Mouse (Mus musculus) midbrain, embryonic 16.5 days (tissue): ENCODE data around the gene Ccdc71. TPM values are rescaled to one million over a fixed set of nuclear protein-coding genes. Genes with fewer than 3 reads are reported as not detected.

Experiments used
- ATAC-seq: fragments of 200-750 bp; cut with Nextera tagmentation; 2 replicates; pipeline ENCODE4 v1.8.0; 2017; ENCODE audit warnings: moderate TSS enrichment
- H3K27ac ChIP-seq: fragments of 300-500 bp; sonication (generic); 2 replicates; pipeline ENCODE4 v1.5.1; 2014; ENCODE audit warnings: mild to moderate bottlenecking, low read length, mixed read lengths
- H3K27me3 ChIP-seq: fragments of 300-500 bp; sonication (generic); 2 replicates; pipeline ENCODE4 v1.6.1; 2014; ENCODE audit warnings: low read depth, low read length, mixed read lengths; ENCODE audit not compliant: control insufficient read depth, insufficient read depth
- H3K36me3 ChIP-seq: fragments of 300-500 bp; sonication (generic); 2 replicates; pipeline ENCODE4 v1.6.1; 2014; ENCODE audit warnings: mild to moderate bottlenecking, low read length, moderate library complexity, mixed read lengths; ENCODE audit not compliant: control insufficient read depth, insufficient read depth
- H3K4me1 ChIP-seq: fragments of 300-500 bp; sonication (generic); 2 replicates; pipeline ENCODE4 v1.6.1; 2014; ENCODE audit warnings: mild to moderate bottlenecking, low read length, mixed read lengths; ENCODE audit not compliant: control insufficient read depth, insufficient read depth
- H3K4me2 ChIP-seq: fragments of 300-500 bp; sonication (generic); 2 replicates; pipeline ENCODE4 v1.6.1; 2014; ENCODE audit warnings: mild to moderate bottlenecking, low read length, mixed read lengths
- H3K4me3 ChIP-seq: fragments of 300-500 bp; sonication (generic); 2 replicates; pipeline ENCODE4 v1.5.1; 2014; ENCODE audit warnings: low read depth, mild to moderate bottlenecking, low read length, moderate library complexity, mixed read lengths
- H3K9ac ChIP-seq: fragments of 300-500 bp; sonication (generic); 2 replicates; pipeline ENCODE4 v1.6.1; 2014; ENCODE audit warnings: low read depth, low read length, mixed read lengths
- H3K9me3 ChIP-seq: fragments of 300-500 bp; sonication (generic); replicated peaks from 2 replicates; pipeline ENCODE4 v1.6.1; 2014; ENCODE audit warnings: mild to moderate bottlenecking, low read length, mixed read lengths; ENCODE audit not compliant: control insufficient read depth, poor library complexity, severe bottlenecking
- WGBS: fragments of 180-500 bp; shearing (Covaris S2); extraction: QIAGEN DNeasy Blood & Tissue Kit; methylation state at CpG from one replicate; pipeline ENCODE4 v1.1.7; 2014; 5-methylcytosine and 5-hydroxymethylcytosine counted together
- polyA plus RNA-seq: library from polyadenylated mRNA; unstranded; fragments of >200 nt; fragmentation: Nextera tagmentation; extraction: Ambion mirVana; gene quantifications from 2 replicates; pipeline ENCODE4 v1.2.1, GENCODE M21; 2015

The Ccdc71 gene
- polyA plus RNA-seq, 1 experiment from 2014 or later: 65.2 TPM

DNA sequence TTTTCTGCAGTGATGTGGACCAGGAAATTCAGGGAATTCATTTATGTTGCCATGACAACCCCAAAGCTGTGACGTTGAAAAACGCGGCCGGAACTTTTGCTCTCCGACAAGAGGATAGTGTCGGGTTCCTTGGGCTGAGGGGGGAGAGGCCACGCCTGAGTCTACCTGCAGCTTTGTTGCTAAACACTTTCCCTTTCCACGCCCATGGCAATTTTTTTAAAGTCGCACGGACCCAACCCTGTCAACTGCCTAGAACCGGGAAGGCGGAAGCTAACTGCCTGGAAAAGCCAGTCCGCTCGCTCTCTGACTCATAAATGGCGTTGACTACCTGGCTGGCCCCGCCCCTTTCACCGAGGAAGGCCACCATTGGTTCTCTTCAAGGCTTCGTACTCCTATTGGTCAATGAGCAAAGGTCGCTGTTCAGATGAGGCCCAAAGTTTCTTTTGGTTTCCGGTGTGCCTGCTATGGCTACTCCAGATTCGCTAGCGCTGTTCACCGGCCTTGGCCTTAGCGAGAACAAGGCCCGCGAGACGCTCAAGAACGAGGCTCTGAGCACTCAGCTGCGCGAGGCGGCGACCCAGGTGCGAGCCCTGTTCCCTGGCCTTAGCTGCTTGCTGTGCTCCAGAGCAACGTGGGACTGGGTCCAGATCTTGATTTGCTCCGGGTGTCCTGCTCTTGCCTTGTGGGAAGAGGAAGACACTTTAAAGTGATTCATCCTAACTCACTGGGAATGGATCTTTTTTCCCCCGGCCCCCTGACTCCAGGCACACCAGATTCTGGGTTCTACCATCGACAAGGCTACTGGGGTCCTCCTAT, 47.5 kb downstream of the Ccdc71 start, which contains the start of gene Qars:
Gene Qars, plus strand, starts transcription at position 88 of the 816 bp plus-strand sequence.
- H3K27me3 ChIP-seq: no peaks in the 10 kb centered on the region
- H3K27ac ChIP-seq: peak within 1 kb of the TSS; percentile 78
- H3K9ac ChIP-seq: peak within 1 kb of the TSS; percentile 70
- peaks cover 17% of the 10 kb centered on the region for H3K4me1 ChIP-seq
- no peaks in the 10 kb centered on the region for H3K9me3 ChIP-seq
- H3K4me3 ChIP-seq: peak within 1 kb of the TSS; percentile 75
- peaks cover 11% of the 10 kb centered on the region; the same call in 1 of the 2 replicates for H3K36me3 ChIP-seq
- peak; percentile 96 for ATAC-seq
- peak within 1 kb of the TSS; percentile 89 for H3K4me2 ChIP-seq
- WGBS: under 1% methylated on average over 37 of the region's 37 CpGs

DNA sequence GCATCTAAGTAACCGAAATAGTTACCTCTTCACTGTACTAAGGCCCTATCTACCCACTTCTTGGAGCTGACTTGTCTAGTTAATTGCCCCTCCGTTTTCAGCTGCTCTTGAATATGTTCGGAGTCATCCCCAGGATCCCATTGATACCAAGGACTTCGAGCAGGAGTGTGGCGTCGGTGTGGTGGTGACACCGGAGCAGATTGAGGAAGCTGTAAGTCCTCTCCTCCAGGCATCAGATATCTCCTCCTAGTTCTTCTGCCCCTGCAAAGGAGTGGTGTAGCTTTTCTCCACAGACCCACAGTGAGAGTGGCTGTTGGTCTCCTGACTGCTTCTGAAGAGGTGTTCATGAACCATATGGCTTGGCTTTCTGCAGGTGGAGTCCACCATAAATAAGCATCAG, 48.4 kb downstream of the Ccdc71 start:
- no peak overlapping the region for H3K9ac ChIP-seq
- no peak overlapping the region for H3K27ac ChIP-seq
- H3K27me3 ChIP-seq: no peaks in the 10 kb centered on the region
- peak overlapping the region; percentile 75; the same call in 1 of the 2 replicates for H3K4me3 ChIP-seq
- peak overlapping the region; percentile 89 for H3K4me2 ChIP-seq
- H3K4me1 ChIP-seq: peaks cover 17% of the 10 kb centered on the region
- WGBS: 91% methylated on average over 7 of the region's 7 CpGs
- peaks cover 14% of the 10 kb centered on the region; the same call in 1 of the 2 replicates for H3K36me3 ChIP-seq
- H3K9me3 ChIP-seq: no peaks in the 10 kb centered on the region
- ATAC-seq: no peak

Other genes starting within 250 kb of the Ccdc71 start
- 67.9 and 79.5 TPM in 2 replicates for gene Dag1, start 196.6 kb upstream of the Ccdc71 start, polyA plus RNA-seq
- gene Nicn1, start 170.1 kb upstream of the Ccdc71 start, polyA plus RNA-seq: 149 and 163 TPM in 2 replicates
- gene Amt, start 163.7 kb upstream of the Ccdc71 start, polyA plus RNA-seq: 30.2 and 33.6 TPM in 2 replicates
- 273 and 286 TPM in 2 replicates for gene Rhoa, start 154.4 kb upstream of the Ccdc71 start, polyA plus RNA-seq
- gene Tcta, start 154.4 kb upstream of the Ccdc71 start, polyA plus RNA-seq: 47.9 and 49.2 TPM in 2 replicates
- 434 and 456 TPM in 2 replicates for gene Gpx1, start 121.6 kb upstream of the Ccdc71 start, polyA plus RNA-seq
- 126 and 142 TPM in 2 replicates for gene Usp4, start 112.7 kb upstream of the Ccdc71 start, polyA plus RNA-seq
- 2.3 and 2.5 TPM in 2 replicates for gene 1700102P08Rik, start 67.7 kb upstream of the Ccdc71 start, polyA plus RNA-seq
- gene Ccdc36, start 32.0 kb upstream of the Ccdc71 start, polyA plus RNA-seq: 1.7 and 2.6 TPM in 2 replicates
- gene BC048562, start 24.0 kb upstream of the Ccdc71 start, polyA plus RNA-seq: not detected in 2 replicates
- gene Klhdc8b, start 1.1 kb downstream of the Ccdc71 start, polyA plus RNA-seq: 72.6 and 81.0 TPM in 2 replicates
- gene Lamb2, start 19.2 kb downstream of the Ccdc71 start, polyA plus RNA-seq: 18.6 and 19.3 TPM in 2 replicates
- 68.6 and 71.5 TPM in 2 replicates for gene Usp19, start 30.1 kb downstream of the Ccdc71 start, polyA plus RNA-seq
- 56.6 and 68.2 TPM in 2 replicates for gene Qars, start 47.2 kb downstream of the Ccdc71 start, polyA plus RNA-seq
- 119 and 132 TPM in 2 replicates for gene Qrich1, start 56.3 kb downstream of the Ccdc71 start, polyA plus RNA-seq
- 92.7 and 93.9 TPM in 2 replicates for gene Impdh2, start 99.8 kb downstream of the Ccdc71 start, polyA plus RNA-seq
- gene Ndufaf3, start 106.9 kb downstream of the Ccdc71 start, polyA plus RNA-seq: 77.2 and 79.4 TPM in 2 replicates
- gene Dalrd3, start 109.4 kb downstream of the Ccdc71 start, polyA plus RNA-seq: 350 and 361 TPM in 2 replicates
- gene Wdr6, start 118.2 kb downstream of the Ccdc71 start, polyA plus RNA-seq: 420 and 427 TPM in 2 replicates
- gene P4htm, start 137.1 kb downstream of the Ccdc71 start, polyA plus RNA-seq: 39.2 and 43.1 TPM in 2 replicates
- gene Arih2, start 188.9 kb downstream of the Ccdc71 start, polyA plus RNA-seq: 48.8 and 50.4 TPM in 2 replicates
- 44.9 and 45.2 TPM in 2 replicates for gene Slc25a20, start 201.6 kb downstream of the Ccdc71 start, polyA plus RNA-seq
- 57.3 and 69.1 TPM in 2 replicates for gene Prkar2a, start 228.8 kb downstream of the Ccdc71 start, polyA plus RNA-seq